Mouse (Mus musculus): ENCODE data around the gene Tcp11. TPM values are rescaled to one million over a fixed set of nuclear protein-coding genes. Genes with fewer than 3 reads are reported as not detected.
A peak's percentile ranks its signal among the peaks of the same experiment; 100 is the strongest.

The Tcp11 gene
- polyA plus RNA-seq, 1 experiment, result 1.9 TPM

DNA sequence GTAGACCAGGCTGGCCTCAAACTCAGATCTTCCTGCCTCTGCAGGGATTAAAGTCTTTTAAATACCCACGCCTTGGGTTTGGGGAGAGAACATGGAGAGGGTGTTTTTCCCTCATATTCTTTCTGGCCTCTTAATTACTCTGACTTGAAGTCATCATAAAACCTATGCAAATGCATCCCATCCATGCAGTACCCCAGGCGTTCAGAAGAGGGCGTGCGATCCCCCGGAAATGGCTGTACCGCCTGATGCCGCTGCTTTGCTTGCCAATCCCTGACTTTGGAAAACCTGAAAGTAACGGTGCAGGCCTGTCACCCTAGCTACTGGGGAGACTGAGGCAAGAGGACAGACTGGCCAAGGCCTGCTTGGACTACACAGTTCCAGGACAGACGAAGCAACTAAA lies 946 bp upstream of the Tcp11 start:
- no peak for TF ChIP-seq POLR2A (IDR thresholded peaks at IDR 0.05; ENCODE audit: borderline replicate concordance, control insufficient read depth, low read depth, low read length)
- peak; percentile 40; the same call in 1 of the 2 replicates for TF ChIP-seq CTCF (IDR thresholded peaks at IDR 0.05; ENCODE audit: control insufficient read depth, insufficient read depth, low read length)
- Histone ChIP-seq H3K27ac (ENCODE audit: control insufficient read depth, insufficient read depth, low read depth, low read length, poor library complexity) (no peak overlapping the region; the same call in 1 of the 2 replicates), H3K4me1 (ENCODE audit: control insufficient read depth, insufficient read depth, low read length) (no peaks in the 10 kb centered on the region), H3K4me3 (replicated peaks; ENCODE audit: control insufficient read depth, low read depth, low read length) (no peak overlapping the region)
- 52% methylated on average over 9 of the region's 9 CpGs for WGBS

DNA sequence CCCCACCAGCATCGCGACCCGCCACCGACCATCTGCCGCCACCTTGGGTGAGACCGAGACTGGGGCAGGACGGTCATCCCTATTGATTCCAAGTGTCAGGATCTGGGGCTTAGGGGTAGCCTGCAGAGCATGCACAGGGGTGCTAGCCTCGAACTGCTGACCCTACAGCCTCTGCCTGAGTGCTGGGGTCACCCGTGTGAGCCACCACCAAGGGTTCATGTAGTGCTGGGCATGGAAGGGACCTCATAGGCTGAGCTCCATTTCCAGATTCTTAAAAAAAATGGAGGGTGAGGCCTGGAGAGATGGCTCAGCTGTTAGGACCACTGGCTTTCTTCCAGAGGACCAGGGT lies 352 bp upstream of the Tcp11 start:
- Histone ChIP-seq H3K4me3 (replicated peaks; ENCODE audit: control insufficient read depth, low read depth, low read length) (no peak overlapping the region), H3K27ac (ENCODE audit: control insufficient read depth, insufficient read depth, low read depth, low read length, poor library complexity) (no peak overlapping the region), H3K4me1 (ENCODE audit: control insufficient read depth, insufficient read depth, low read length) (no peaks in the 10 kb centered on the region)
- 10% methylated on average over 9 of the region's 9 CpGs for WGBS
- TF ChIP-seq CTCF (IDR thresholded peaks at IDR 0.05; ENCODE audit: control insufficient read depth, insufficient read depth, low read length) (no peak), POLR2A (IDR thresholded peaks at IDR 0.05; ENCODE audit: borderline replicate concordance, control insufficient read depth, low read depth, low read length) (no peak)

DNA sequence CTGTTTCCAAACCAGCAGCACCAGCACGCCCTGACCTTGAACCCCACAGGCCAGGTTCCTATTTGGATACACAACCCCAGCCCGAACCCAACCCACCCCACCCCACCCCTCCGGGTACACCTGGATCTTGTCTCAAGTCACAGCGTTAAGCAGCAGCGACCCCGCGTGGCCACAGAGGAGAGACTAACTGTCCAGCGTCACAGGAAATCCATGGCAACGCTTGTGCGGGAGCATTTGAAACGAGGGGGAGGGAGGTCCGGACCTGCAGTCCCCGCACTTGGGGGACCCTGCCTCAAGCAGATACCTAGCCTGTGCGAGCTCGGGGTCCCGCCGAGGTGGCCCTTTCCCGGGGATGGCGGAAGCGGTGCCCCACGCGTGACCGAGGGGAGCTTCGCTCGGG lies 821 bp downstream of the Tcp11 start:
- Histone ChIP-seq H3K27ac (ENCODE audit: control insufficient read depth, insufficient read depth, low read depth, low read length, poor library complexity) (no peak overlapping the region), H3K4me1 (ENCODE audit: control insufficient read depth, insufficient read depth, low read length) (no peaks in the 10 kb centered on the region), H3K4me3 (replicated peaks; ENCODE audit: control insufficient read depth, low read depth, low read length) (peak overlapping the region; percentile 33)
- TF ChIP-seq CTCF (IDR thresholded peaks at IDR 0.05; ENCODE audit: control insufficient read depth, insufficient read depth, low read length) (peak; percentile 88), POLR2A (IDR thresholded peaks at IDR 0.05; ENCODE audit: borderline replicate concordance, control insufficient read depth, low read depth, low read length) (0 out of 2 replicates have a peak, but pooled peaks have one; percentile 18)
- under 1% methylated on average over 25 of the region's 25 CpGs for WGBS

DNA sequence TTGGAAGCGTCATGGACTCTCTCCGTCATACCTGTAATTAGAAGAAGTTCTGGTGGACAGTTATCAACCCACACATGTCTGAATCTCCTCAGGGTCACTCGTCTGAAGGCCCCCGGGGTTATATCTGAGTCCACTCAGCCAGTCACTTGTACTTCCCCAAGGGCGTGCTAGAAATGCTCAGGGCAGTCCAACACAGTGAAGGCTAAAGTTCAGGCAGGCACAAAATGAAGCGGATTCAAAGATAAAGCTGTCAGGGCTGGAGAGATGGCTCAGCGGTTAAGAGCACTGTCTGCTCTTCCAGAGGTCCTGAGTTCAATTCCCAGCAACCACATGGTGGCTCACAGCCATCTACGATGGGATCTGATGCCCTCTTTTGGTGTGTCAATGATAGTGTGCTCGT lies 2.4 kb downstream of the Tcp11 start:
- no peak for TF ChIP-seq CTCF (IDR thresholded peaks at IDR 0.05; ENCODE audit: control insufficient read depth, insufficient read depth, low read length)
- no peak for TF ChIP-seq POLR2A (IDR thresholded peaks at IDR 0.05; ENCODE audit: borderline replicate concordance, control insufficient read depth, low read depth, low read length)
- no peak overlapping the region for H3K4me3 ChIP-seq (replicated peaks; ENCODE audit: control insufficient read depth, low read depth, low read length)
- H3K27ac ChIP-seq (ENCODE audit: control insufficient read depth, insufficient read depth, low read depth, low read length, poor library complexity), result no peak overlapping the region
- WGBS, result 81% methylated on average over 9 of the region's 9 CpGs
- H3K4me1 ChIP-seq (ENCODE audit: control insufficient read depth, insufficient read depth, low read length), result no peaks in the 10 kb centered on the region

DNA sequence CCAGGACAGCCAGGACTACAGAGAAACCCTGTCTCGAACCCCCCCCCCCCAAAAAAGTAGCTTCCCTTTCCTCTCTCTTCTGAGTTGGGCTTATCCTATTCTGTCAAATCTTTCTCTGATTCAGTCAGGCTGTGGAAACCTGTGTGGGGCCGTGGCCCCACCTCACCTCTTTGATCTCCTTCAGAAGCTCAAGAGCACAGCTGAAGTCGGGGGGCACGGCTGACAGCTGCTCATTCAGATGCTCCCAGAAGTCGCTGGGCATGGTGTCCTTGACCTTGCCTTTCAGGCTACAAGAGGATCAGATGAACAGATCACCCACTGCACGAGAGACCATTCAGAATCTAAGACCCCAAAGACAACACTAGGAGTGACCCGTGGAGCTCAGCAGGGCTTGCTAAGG lies 6.0 kb downstream of the Tcp11 start:
- WGBS, result 81% methylated on average over 7 of the region's 7 CpGs
- no peak overlapping the region for H3K4me3 ChIP-seq (replicated peaks; ENCODE audit: control insufficient read depth, low read depth, low read length)
- no peak for TF ChIP-seq POLR2A (IDR thresholded peaks at IDR 0.05; ENCODE audit: borderline replicate concordance, control insufficient read depth, low read depth, low read length)
- no peak for TF ChIP-seq CTCF (IDR thresholded peaks at IDR 0.05; ENCODE audit: control insufficient read depth, insufficient read depth, low read length)

DNA sequence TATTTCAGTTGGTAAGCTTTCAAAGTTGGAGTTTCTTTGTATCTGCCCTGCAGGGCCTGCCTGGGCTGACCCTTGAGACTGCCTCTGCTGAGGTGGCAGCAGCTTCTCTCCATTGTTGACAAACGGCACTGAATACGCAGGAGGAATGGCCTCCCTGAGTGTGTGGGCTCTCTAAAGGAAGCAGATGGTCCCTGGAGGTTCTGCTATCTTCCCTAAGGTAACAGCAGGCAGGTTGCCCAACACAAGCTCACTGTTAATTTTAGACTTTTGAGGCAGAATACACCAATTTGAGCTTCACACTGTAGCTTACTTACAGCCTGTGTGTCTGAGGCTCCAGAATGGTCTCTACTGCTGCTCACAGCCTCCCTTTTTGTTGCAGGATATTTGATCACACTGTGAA lies 7.7 kb downstream of the Tcp11 start:
- H3K4me1 ChIP-seq (ENCODE audit: control insufficient read depth, insufficient read depth, low read length), result no peaks in the 10 kb centered on the region
- H3K4me3 ChIP-seq (replicated peaks; ENCODE audit: control insufficient read depth, low read depth, low read length), result no peak overlapping the region
- H3K27ac ChIP-seq (ENCODE audit: control insufficient read depth, insufficient read depth, low read depth, low read length, poor library complexity), result no peak overlapping the region
- WGBS, result 28% methylated on average over 2 of the region's 2 CpGs
- TF ChIP-seq POLR2A (IDR thresholded peaks at IDR 0.05; ENCODE audit: borderline replicate concordance, control insufficient read depth, low read depth, low read length) (no peak), CTCF (IDR thresholded peaks at IDR 0.05; ENCODE audit: control insufficient read depth, insufficient read depth, low read length) (no peak)

More for the DNA sequence above, 6.0 kb downstream of the Tcp11 start:
- no peaks in the 10 kb centered on the region for H3K4me1 ChIP-seq (ENCODE audit: control insufficient read depth, insufficient read depth, low read length)
- no peak overlapping the region for H3K27ac ChIP-seq (ENCODE audit: control insufficient read depth, insufficient read depth, low read depth, low read length, poor library complexity)

DNA sequence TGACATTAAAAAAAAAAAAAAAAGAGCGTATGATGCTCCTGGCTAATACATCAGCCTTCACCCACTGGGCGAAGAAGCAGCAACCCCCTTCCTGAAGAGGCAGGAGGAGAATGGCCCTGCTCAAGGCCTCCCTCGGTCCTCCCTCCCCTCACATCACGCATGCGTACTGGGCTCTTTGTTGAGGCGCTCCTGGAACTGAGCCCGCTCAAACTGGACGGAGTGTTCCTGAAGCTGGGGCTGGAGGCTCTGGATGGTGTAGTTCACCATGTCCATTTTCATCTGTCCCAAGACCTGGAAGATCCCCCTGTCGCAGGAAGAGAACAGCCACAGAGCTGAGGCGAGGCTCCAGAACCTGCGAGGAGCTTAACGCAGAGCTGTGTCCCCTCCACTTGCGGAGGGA lies 10.2 kb downstream of the Tcp11 start:
- Histone ChIP-seq H3K27ac (ENCODE audit: control insufficient read depth, insufficient read depth, low read depth, low read length, poor library complexity) (no peak overlapping the region), H3K4me1 (ENCODE audit: control insufficient read depth, insufficient read depth, low read length) (no peaks in the 10 kb centered on the region), H3K4me3 (replicated peaks; ENCODE audit: control insufficient read depth, low read depth, low read length) (no peak overlapping the region)
- TF ChIP-seq POLR2A (IDR thresholded peaks at IDR 0.05; ENCODE audit: borderline replicate concordance, control insufficient read depth, low read depth, low read length) (no peak), CTCF (IDR thresholded peaks at IDR 0.05; ENCODE audit: control insufficient read depth, insufficient read depth, low read length) (no peak)
- WGBS, result 85% methylated on average over 13 of the region's 13 CpGs

DNA sequence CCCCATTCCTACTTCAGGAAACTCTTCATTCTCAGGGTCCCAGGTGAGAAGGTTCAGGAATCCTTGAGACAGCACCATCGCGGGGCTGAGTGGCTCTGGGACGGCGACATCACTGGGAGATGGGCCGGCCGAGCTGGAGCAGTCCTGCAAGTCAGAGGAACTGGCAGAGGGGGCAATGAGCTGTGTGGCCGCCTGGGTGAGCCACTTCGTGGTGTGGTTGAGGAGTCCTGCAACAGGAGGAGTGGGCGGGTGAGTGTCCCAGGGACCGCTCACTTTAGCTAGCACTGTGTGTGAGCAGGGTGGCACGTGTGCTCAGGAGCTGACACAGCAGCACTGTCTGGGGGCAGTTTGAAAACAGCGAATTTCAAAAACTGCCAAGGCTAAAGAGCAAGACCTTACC lies 11.0 kb downstream of the Tcp11 start:
- no peak for TF ChIP-seq CTCF (IDR thresholded peaks at IDR 0.05; ENCODE audit: control insufficient read depth, insufficient read depth, low read length)
- TF ChIP-seq POLR2A (IDR thresholded peaks at IDR 0.05; ENCODE audit: borderline replicate concordance, control insufficient read depth, low read depth, low read length), result no peak
- H3K27ac ChIP-seq (ENCODE audit: control insufficient read depth, insufficient read depth, low read depth, low read length, poor library complexity), result no peak overlapping the region
- H3K4me3 ChIP-seq (replicated peaks; ENCODE audit: control insufficient read depth, low read depth, low read length), result no peak overlapping the region
- no peaks in the 10 kb centered on the region for H3K4me1 ChIP-seq (ENCODE audit: control insufficient read depth, insufficient read depth, low read length)
- 12% methylated on average over 12 of the region's 12 CpGs for WGBS

DNA sequence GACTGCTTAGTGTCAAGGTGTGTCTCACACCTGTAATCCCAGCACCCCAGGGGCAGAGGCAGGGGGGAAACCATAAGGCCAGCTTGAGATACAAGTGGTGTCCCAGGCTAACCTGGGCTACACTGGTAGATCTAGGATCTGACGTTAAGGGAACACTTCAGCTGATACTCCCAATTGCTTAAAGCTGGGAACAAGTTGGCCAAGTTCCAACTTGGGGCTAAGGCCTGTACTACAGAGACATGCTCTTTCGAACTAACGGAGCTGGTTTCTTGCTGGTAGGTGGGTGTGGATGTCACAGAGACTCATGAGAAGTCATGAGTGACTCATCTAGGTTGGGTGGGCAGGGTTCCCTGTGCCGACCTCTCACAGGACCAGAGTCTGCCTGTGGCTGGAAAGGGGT lies 13.1 kb downstream of the Tcp11 start:
- H3K4me1 ChIP-seq (ENCODE audit: control insufficient read depth, insufficient read depth, low read length), result no peaks in the 10 kb centered on the region
- WGBS, result 77% methylated on average over 4 of the region's 4 CpGs
- no peak overlapping the region for H3K27ac ChIP-seq (ENCODE audit: control insufficient read depth, insufficient read depth, low read depth, low read length, poor library complexity)
- no peak overlapping the region for H3K4me3 ChIP-seq (replicated peaks; ENCODE audit: control insufficient read depth, low read depth, low read length)
- TF ChIP-seq POLR2A (IDR thresholded peaks at IDR 0.05; ENCODE audit: borderline replicate concordance, control insufficient read depth, low read depth, low read length) (no peak), CTCF (IDR thresholded peaks at IDR 0.05; ENCODE audit: control insufficient read depth, insufficient read depth, low read length) (no peak)
